Mouse (Mus musculus) heart, embryonic 14.5 days (tissue): ENCODE measurements around the gene Gm11733. TPM values are rescaled to one million over a fixed set of nuclear protein-coding genes. Genes with fewer than 3 reads are reported as not detected.

Source experiments
- ATAC-seq: fragments of 200-750 bp; cut with Nextera tagmentation; 2 replicates; pipeline ENCODE4 v1.8.0; 2017; ENCODE audit warnings: low read depth, moderate TSS enrichment; ENCODE audit not compliant: insufficient number of reproducible peaks, insufficient read depth, low FRiP score
- H3K27ac ChIP-seq, 2 experiments: fragments of 200-500 bp in 1 of 2; fragments of 300-500 bp in 1 of 2; sonication (generic) in 1 of 2; replicated peaks in 1 of 2; 2 replicates each; pipeline ENCODE4 v1.5.1; 2012 to 2014; ENCODE audit warnings: low read depth in 2 of 2, low read length in 2 of 2, control low read depth in 1 of 2, mild to moderate bottlenecking in 1 of 2, mixed read lengths in 1 of 2; ENCODE audit not compliant: control insufficient read depth in 1 of 2, insufficient read depth in 1 of 2
- H3K27me3 ChIP-seq: fragments of 300-500 bp; sonication (generic); 2 replicates; pipeline ENCODE4 v1.6.1; 2014; ENCODE audit warnings: mild to moderate bottlenecking, low read length, control low read depth; ENCODE audit not compliant: control insufficient read depth, insufficient read depth
- H3K36me3 ChIP-seq: fragments of 300-500 bp; sonication (generic); 2 replicates; pipeline ENCODE4 v1.6.1; 2014; ENCODE audit warnings: mild to moderate bottlenecking, control low read depth, low read length, mixed read lengths; ENCODE audit not compliant: control insufficient read depth, insufficient read depth
- H3K4me1 ChIP-seq, 2 experiments: fragments of 200-500 bp in 1 of 2; fragments of 300-500 bp in 1 of 2; sonication (generic) in 1 of 2; 2 replicates each; pipeline ENCODE4 v1.6.1; 2012 to 2014; ENCODE audit warnings: low read length in 2 of 2, control low read depth in 1 of 2, mixed read lengths in 1 of 2; ENCODE audit not compliant: control insufficient read depth in 2 of 2, insufficient read depth in 2 of 2
- H3K4me2 ChIP-seq: fragments of 300-500 bp; sonication (generic); 2 replicates; pipeline ENCODE4 v1.6.1; 2014; ENCODE audit warnings: mild to moderate bottlenecking, low read length
- H3K4me3 ChIP-seq, 2 experiments: fragments of 200-500 bp in 1 of 2; fragments of 300-500 bp in 1 of 2; sonication (generic) in 1 of 2; 2 replicates each; pipeline ENCODE4 v1.5.1; 2012 to 2014; ENCODE audit warnings: low read length in 2 of 2, mild to moderate bottlenecking in 2 of 2, control low read depth in 1 of 2, low read depth in 1 of 2, moderate library complexity in 1 of 2; ENCODE audit not compliant: control insufficient read depth in 1 of 2, insufficient read depth in 1 of 2
- H3K9ac ChIP-seq: fragments of 300-500 bp; sonication (generic); 2 replicates; pipeline ENCODE4 v1.6.1; 2014; ENCODE audit warnings: mild to moderate bottlenecking, low read length
- H3K9me3 ChIP-seq: fragments of 300-500 bp; sonication (generic); 2 replicates; pipeline ENCODE4 v1.6.1; 2016; ENCODE audit warnings: low read length, control low read depth; ENCODE audit not compliant: control insufficient read depth
- WGBS: fragments of 180-500 bp; shearing (Covaris S2); extraction: QIAGEN DNeasy Blood & Tissue Kit; methylation state at CpG from one replicate; pipeline ENCODE4 v1.1.7; 2014; 5-methylcytosine and 5-hydroxymethylcytosine counted together
- polyA plus RNA-seq: library from polyadenylated mRNA; unstranded; fragments of >200 nt; fragmentation: Nextera tagmentation; extraction: Ambion mirVana; gene quantifications from 2 replicates; pipeline ENCODE4 v1.2.1, GENCODE M21; 2014

Gene Gm11733
- polyA plus RNA-seq, 1 experiment from 2014 or later: 0.08 TPM

GRCm38 (mm10) chr11:117521906-117522780, 38.0 kb downstream of the Gm11733 start:
- no peak for ATAC-seq
- 72% methylated on average over 13 of the region's 13 CpGs for WGBS
- Histone ChIP-seq H3K4me3 (no peak overlapping the region), H3K27me3 (0 out of 2 replicates have a peak, but pooled peaks cover 4% of the 10 kb centered on the region), H3K4me2 (no peak overlapping the region), H3K4me1 (peaks cover 12 to 18% of the 10 kb centered on the region in 2 experiments), H3K27ac (no peak overlapping the region), H3K9me3 (peaks cover 3% of the 10 kb centered on the region; the same call in 1 of the 2 replicates), H3K36me3 (no peaks in the 10 kb centered on the region), H3K9ac (no peak overlapping the region)

DNA sequence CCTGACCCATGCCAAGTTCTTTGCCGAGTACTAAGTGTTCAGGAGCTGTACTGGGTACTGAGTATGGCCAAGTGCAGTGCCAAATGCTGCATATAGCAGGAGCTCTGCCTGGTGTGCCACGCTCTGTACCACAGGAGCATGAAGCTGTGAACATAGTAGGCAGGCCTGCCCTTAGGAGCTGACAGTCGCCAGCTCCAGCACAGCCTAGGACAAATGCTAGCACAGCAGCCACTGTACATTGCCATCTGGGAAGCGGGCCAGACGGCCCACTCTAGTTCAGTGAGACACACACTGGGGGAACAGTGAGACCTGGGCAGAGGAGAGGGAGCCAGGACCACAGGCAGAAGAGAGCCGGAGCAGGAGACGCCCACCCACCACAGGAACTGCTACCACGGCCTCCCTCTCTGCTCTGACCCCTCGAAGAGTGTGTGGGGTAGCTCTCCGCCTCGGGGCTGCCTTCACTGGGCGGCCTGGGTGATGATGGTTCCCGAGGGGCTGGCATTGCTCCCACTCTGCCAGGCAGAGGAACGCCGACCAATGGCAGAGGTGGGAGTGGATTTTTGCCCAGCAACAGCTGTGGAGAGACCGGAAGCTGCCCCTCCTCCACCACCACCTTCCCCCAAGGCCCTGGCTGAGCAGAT, 38.8 kb downstream of the Gm11733 start:
- Histone ChIP-seq H3K27me3 (0 out of 2 replicates have a peak, but pooled peaks cover 4% of the 10 kb centered on the region), H3K4me2 (peak overlapping the region; percentile 18; the same call in 1 of the 2 replicates), H3K36me3 (no peaks in the 10 kb centered on the region), H3K27ac (peak overlapping the region; percentile 70 to 77), H3K9me3 (peaks cover 3% of the 10 kb centered on the region; the same call in 1 of the 2 replicates), H3K9ac (peak overlapping the region; percentile 14; the same call in 1 of the 2 replicates), H3K4me3 (no peak overlapping the region), H3K4me1 (peaks cover 12 to 18% of the 10 kb centered on the region in 2 experiments)
- peak; percentile 76 for ATAC-seq
- WGBS: 49% methylated on average over 16 of the region's 16 CpGs

GRCm38 (mm10) chr11:117525606-117526349, 41.6 kb downstream of the Gm11733 start:
- H3K9me3 ChIP-seq: no peaks in the 10 kb centered on the region
- H3K36me3 ChIP-seq: no peaks in the 10 kb centered on the region
- H3K9ac ChIP-seq: 0 out of 2 replicates have a peak overlapping the region, but pooled peaks have one; percentile 8
- 0 out of 2 replicates have a peak, but pooled peaks cover 4% of the 10 kb centered on the region for H3K27me3 ChIP-seq
- WGBS: 20% methylated on average over 18 of the region's 18 CpGs
- H3K4me3 ChIP-seq: no peak overlapping the region
- no peak overlapping the region for H3K4me2 ChIP-seq
- no peak for ATAC-seq
- H3K27ac ChIP-seq: no peak overlapping the region
- peaks cover 12 to 18% of the 10 kb centered on the region in 2 experiments for H3K4me1 ChIP-seq

- ATAC-seq: no peak
- no peaks in the 10 kb centered on the region for H3K36me3 ChIP-seq
- no peak overlapping the region for H3K4me3 ChIP-seq
- H3K27ac ChIP-seq: no peak overlapping the region
- H3K27me3 ChIP-seq: no peaks in the 10 kb centered on the region
- no peaks in the 10 kb centered on the region for H3K9me3 ChIP-seq
- 60% methylated on average over 10 of the region's 10 CpGs for WGBS
- H3K4me2 ChIP-seq: no peak overlapping the region
- no peaks in the 10 kb centered on the region for H3K4me1 ChIP-seq
- H3K9ac ChIP-seq: no peak overlapping the region
Observed at GRCm38 (mm10) chr11:117532374-117532773, 48.2 kb downstream of the Gm11733 start.

- Histone ChIP-seq H3K9ac (no peak overlapping the region), H3K27ac (no peak overlapping the region), H3K27me3 (no peaks in the 10 kb centered on the region), H3K9me3 (no peaks in the 10 kb centered on the region), H3K36me3 (no peaks in the 10 kb centered on the region), H3K4me2 (no peak overlapping the region), H3K4me1 (no peaks in the 10 kb centered on the region), H3K4me3 (no peak overlapping the region)
- 64% methylated on average over 10 of the region's 10 CpGs for WGBS
- no peak for ATAC-seq
Observed at GRCm38 (mm10) chr11:117534912-117535311, 50.7 kb downstream of the Gm11733 start.

DNA sequence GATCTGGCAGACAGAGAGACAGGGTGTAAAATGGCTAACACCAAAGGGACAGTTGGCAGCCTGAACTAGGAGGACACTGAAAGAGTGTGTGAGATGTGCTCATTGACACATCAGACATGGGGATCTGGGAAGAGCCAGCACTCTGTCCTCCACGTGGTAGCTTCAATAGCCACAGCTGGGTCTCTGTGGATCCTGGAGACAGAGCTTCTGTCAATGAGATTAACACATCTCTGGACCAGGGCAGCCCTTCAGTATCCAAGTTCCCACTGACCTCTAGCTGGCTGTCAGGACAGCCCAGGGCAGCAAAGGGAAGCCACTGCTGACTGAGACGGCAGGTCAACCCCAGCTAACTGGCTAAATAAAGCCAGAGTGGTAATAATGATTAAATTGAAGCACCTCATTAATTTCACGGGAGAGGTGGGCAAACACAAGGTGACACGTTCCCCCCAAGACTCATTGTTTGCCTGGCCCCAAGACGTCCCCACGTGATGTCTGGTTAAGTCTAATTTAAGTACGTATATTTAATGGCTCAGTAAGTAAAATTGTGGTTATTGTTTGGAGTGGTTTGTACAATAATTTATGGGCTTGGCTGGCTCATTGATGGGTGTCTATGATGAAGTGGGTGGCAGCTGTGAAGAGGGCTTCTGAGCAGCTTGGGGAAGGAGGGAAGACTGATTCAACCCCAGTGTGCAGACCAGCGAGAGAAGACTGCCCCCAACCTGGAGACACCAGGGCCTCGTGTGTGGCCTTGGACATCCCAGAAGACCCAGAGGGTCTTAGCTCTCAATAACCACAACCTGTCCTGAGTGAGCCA, 51.5 kb downstream of the Gm11733 start:
- Histone ChIP-seq H3K36me3 (no peaks in the 10 kb centered on the region), H3K4me2 (no peak overlapping the region), H3K4me1 (no peaks in the 10 kb centered on the region), H3K4me3 (no peak overlapping the region), H3K9ac (no peak overlapping the region), H3K9me3 (no peaks in the 10 kb centered on the region), H3K27ac (no peak overlapping the region), H3K27me3 (no peaks in the 10 kb centered on the region)
- no peak for ATAC-seq
- WGBS: 67% methylated on average over 9 of the region's 9 CpGs
